Mouse (Mus musculus) hindbrain, postnatal 0 days (tissue): ENCODE measurements around the gene Btbd35f5. TPM values are rescaled to one million over a fixed set of nuclear protein-coding genes. Genes with fewer than 3 reads are reported as not detected.
"Not testable (repeated sequence)": the region's sequence is repeated elsewhere in the genome, so short reads cannot be mapped to it uniquely, and the experiment has no call there.

Experiments
- ATAC-seq: fragments of 200-750 bp; cut with Nextera tagmentation; 2 replicates; pipeline ENCODE4 v1.8.0; 2017; ENCODE audit warnings: mild to moderate bottlenecking, moderate TSS enrichment, moderate library complexity
- DNase-seq: peaks from one replicate; pipeline ENCODE4 v3.0.0-alpha.2; 2015; ENCODE audit warnings: low spot score
- H3K27ac ChIP-seq: fragments of 300-500 bp; sonication (generic); 2 replicates; pipeline ENCODE4 v1.5.1; 2014; ENCODE audit warnings: mild to moderate bottlenecking
- H3K27me3 ChIP-seq: fragments of 300-500 bp; sonication (generic); 2 replicates; pipeline ENCODE4 v1.6.1; 2014; ENCODE audit warnings: low read length, mixed read lengths; ENCODE audit not compliant: insufficient read depth
- H3K36me3 ChIP-seq: fragments of 300-500 bp; sonication (generic); 2 replicates; pipeline ENCODE4 v1.6.1; 2014; ENCODE audit warnings: low read length, mixed read lengths; ENCODE audit not compliant: insufficient read depth
- H3K4me1 ChIP-seq: fragments of 300-500 bp; sonication (generic); 2 replicates; pipeline ENCODE4 v1.6.1; 2014; ENCODE audit warnings: antibody characterized with exemption, low read length, mixed read lengths; ENCODE audit not compliant: insufficient read depth
- H3K4me2 ChIP-seq: fragments of 300-500 bp; sonication (generic); 2 replicates; pipeline ENCODE4 v1.6.1; 2014; ENCODE audit warnings: low read depth, mild to moderate bottlenecking, low read length, moderate library complexity, mixed read lengths
- H3K4me3 ChIP-seq: fragments of 300-500 bp; sonication (generic); 2 replicates; pipeline ENCODE4 v1.5.1; 2014; ENCODE audit warnings: low read length
- H3K9ac ChIP-seq: fragments of 300-500 bp; sonication (generic); replicated peaks from 2 replicates; pipeline ENCODE4 v1.6.1; 2014; ENCODE audit warnings: mild to moderate bottlenecking, low read length, moderate library complexity, mixed read lengths
- H3K9me3 ChIP-seq: fragments of 300-500 bp; sonication (generic); 2 replicates; pipeline ENCODE4 v1.6.1; 2016; ENCODE audit warnings: low read length, mixed read lengths
- whole genome bisulfite sequencing: fragments of 180-500 bp; shearing (Covaris S2); extraction: QIAGEN DNeasy Blood & Tissue Kit; methylation state at CpG from one replicate; pipeline ENCODE4 v1.1.7; 2014; 5-methylcytosine and 5-hydroxymethylcytosine counted together
- polyA plus RNA-seq: library from polyadenylated mRNA; unstranded; fragments of >200 nt; fragmentation: Nextera tagmentation; extraction: Ambion mirVana; gene quantifications from 2 replicates; pipeline ENCODE4 v1.2.1, GENCODE M21; 2015
- total RNA-seq: library from RNA; depleted of rRNA; stranded (reverse); fragments of >200 nt; gene quantifications from 2 replicates; pipeline ENCODE4 v1.2.3, GENCODE M21; 2014; rRNA removed

The Btbd35f5 gene
- total RNA-seq (not detected in 2 replicates), polyA plus RNA-seq (not detected in 2 replicates)

GRCm38 (mm10) chrX:32973597-32973996 is at the start of gene Btbd35f5:
Gene Btbd35f5, plus strand, starts transcription at chrX:32973897.
- H3K9ac ChIP-seq, ATAC-seq, H3K4me2 ChIP-seq, H3K4me3 ChIP-seq, DNase-seq, H3K27me3 ChIP-seq, H3K4me1 ChIP-seq, H3K36me3 ChIP-seq, H3K9me3 ChIP-seq, H3K27ac ChIP-seq: not testable (repeated sequence)
- no CpG with 5 or more reads among the region's 3 CpGs for WGBS

- not testable (repeated sequence) for ATAC-seq, H3K4me2 ChIP-seq
These were observed 32.2 kb upstream of the Btbd35f5 start, which contains the start of gene Gm21789 for GRCm38 (mm10) chrX:32941468-32941867. Gene Gm21789, plus strand, starts transcription at chrX:32941768.

More at GRCm38 (mm10) chrX:32941468-32941867, 32.2 kb upstream of the Btbd35f5 start, which contains the start of gene Gm21789:
- WGBS: no CpG with 5 or more reads among the region's 1 CpGs
- H3K9me3 ChIP-seq, H3K4me1 ChIP-seq, H3K36me3 ChIP-seq, DNase-seq, H3K27ac ChIP-seq, H3K9ac ChIP-seq, H3K4me3 ChIP-seq, H3K27me3 ChIP-seq: not testable (repeated sequence)

Other genes starting within 250 kb of the Btbd35f5 start
- not detected in 2 replicates for gene Btbd35f21, start 247.8 kb upstream of the Btbd35f5 start, total RNA-seq
- not detected in 2 replicates for gene Btbd35f21, start 247.8 kb upstream of the Btbd35f5 start, polyA plus RNA-seq
- gene Btbd35f30, start 79.3 kb upstream of the Btbd35f5 start, total RNA-seq: not detected in 2 replicates
- gene Btbd35f30, start 79.3 kb upstream of the Btbd35f5 start, polyA plus RNA-seq: not detected in 2 replicates
- gene Gm21789, start 32.1 kb upstream of the Btbd35f5 start, total RNA-seq: not detected in 2 replicates
- gene Gm21789, start 32.1 kb upstream of the Btbd35f5 start, polyA plus RNA-seq: not detected in 2 replicates